Mouse (Mus musculus) layer of hippocampus, adult 9-11 months (tissue): ENCODE measurements around the gene Kdm4b.

Source experiments
- DNase-seq: peaks from one replicate; pipeline ENCODE4 v3.0.0; 2022

The Kdm4b gene

GRCm38 (mm10) chr17:56444771-56445170 is 118.9 kb downstream of the Kdm4b start:
- no peak for DNase-seq

- peak; percentile 70 for DNase-seq
Measured at GRCm38 (mm10) chr17:56445397-56445796, 119.5 kb downstream of the Kdm4b start.

GRCm38 (mm10) chr17:56447716-56448115 is 121.9 kb downstream of the Kdm4b start:
- DNase-seq = no peak
